Mouse (Mus musculus): ENCODE data around the gene Ube2i. TPM values are rescaled to one million over a fixed set of nuclear protein-coding genes. Genes with fewer than 3 reads are reported as not detected.
"Not testable (repeated sequence)": the region's sequence is repeated elsewhere in the genome, so short reads cannot be mapped to it uniquely, and the experiment has no call there.

Gene Ube2i
- polyA plus RNA-seq, 1 experiment: 255 TPM

- Histone ChIP-seq H3K4me3 (replicated peaks; ENCODE audit: insufficient read depth, low read depth, low read length) (no peak overlapping the region), H3K27me3 (ENCODE audit: control insufficient read depth, insufficient read depth, low read length) (no peaks in the 10 kb centered on the region), H3K27ac (ENCODE audit: insufficient read depth, low read length) (no peak overlapping the region), H3K4me1 (ENCODE audit: control insufficient read depth, insufficient read depth, low read length) (peaks cover 24% of the 10 kb centered on the region)
- DNase-seq: no peak
- TF ChIP-seq CTCF (IDR thresholded peaks at IDR 0.05; ENCODE audit: borderline replicate concordance, insufficient read depth, low read depth, low read length): no peak
- no peak for TF ChIP-seq POLR2A (IDR thresholded peaks at IDR 0.05; ENCODE audit: borderline replicate concordance, insufficient read depth, low read length)
- 29% methylated on average over 3 of the region's 3 CpGs for WGBS
These were observed 43.7 kb downstream of the Ube2i start for GRCm38 (mm10) chr17:25230700-25231099.

DNA sequence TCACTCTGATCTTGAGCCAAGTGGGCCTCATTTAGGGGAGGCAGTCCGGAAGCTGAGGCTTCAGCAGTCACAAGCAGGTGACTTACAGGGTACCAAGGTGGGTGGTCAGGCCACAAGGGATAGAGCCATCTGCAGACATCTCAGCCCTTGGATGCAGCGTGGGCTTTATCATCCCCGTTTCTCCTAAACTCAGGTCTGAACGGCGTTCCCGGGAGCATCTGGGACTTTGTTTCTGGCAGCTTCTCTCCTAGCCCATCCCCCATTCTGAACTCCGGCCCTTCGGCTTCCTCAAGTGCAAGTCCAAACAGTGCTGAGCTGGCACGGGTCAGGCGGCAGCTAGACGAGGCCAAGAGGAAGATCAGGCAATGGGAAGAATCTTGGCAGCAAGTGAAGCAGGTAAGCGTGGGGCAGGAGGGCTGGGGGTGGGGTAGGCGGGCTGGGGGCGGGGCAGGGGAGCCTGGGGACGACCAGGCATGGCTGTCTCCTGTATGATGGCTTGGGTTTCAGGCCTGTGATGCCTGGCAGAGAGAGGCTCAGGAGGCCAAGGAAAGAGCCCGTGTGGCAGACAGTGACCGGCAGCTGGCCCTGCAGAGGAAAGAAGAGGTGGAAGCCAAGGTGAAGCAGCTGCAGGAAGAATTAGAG lies 44.3 kb downstream of the Ube2i start:
- peaks cover 24% of the 10 kb centered on the region for H3K4me1 ChIP-seq (ENCODE audit: control insufficient read depth, insufficient read depth, low read length)
- DNase-seq; H3K4me3 ChIP-seq (replicated peaks; ENCODE audit: insufficient read depth, low read depth, low read length); H3K27ac ChIP-seq (ENCODE audit: insufficient read depth, low read length); H3K27me3 ChIP-seq (ENCODE audit: control insufficient read depth, insufficient read depth, low read length): not testable (repeated sequence)
- WGBS: 25% methylated on average over 15 of the region's 17 CpGs

DNA sequence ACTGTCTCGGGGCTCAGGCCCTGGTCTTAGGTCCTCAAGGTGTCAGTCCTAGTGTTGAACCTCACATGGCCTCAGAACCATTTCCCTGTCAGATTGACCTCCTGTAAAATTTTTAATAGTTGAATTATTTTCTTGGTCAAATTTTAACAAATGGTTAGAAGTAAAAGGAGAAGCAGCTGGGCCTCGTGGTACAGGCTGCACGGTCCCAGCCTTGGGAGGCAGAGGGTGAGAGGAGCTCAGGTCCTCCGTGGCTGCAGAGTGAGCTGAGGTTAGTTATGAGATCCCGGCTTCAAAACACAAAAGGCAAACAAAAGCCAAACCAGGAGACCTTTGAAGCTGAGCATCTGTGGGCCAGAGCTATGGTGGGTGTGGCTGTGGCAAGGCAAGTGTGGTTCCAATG lies 46.4 kb downstream of the Ube2i start:
- no peak overlapping the region for H3K4me3 ChIP-seq (replicated peaks; ENCODE audit: insufficient read depth, low read depth, low read length)
- DNase-seq: no peak
- no peaks in the 10 kb centered on the region for H3K27me3 ChIP-seq (ENCODE audit: control insufficient read depth, insufficient read depth, low read length)
- no peak overlapping the region for H3K27ac ChIP-seq (ENCODE audit: insufficient read depth, low read length)
- H3K4me1 ChIP-seq (ENCODE audit: control insufficient read depth, insufficient read depth, low read length): peaks cover 30% of the 10 kb centered on the region
- WGBS: 88% methylated on average over 5 of the region's 5 CpGs
- TF ChIP-seq POLR2A (IDR thresholded peaks at IDR 0.05; ENCODE audit: borderline replicate concordance, insufficient read depth, low read length): no peak
- TF ChIP-seq CTCF (IDR thresholded peaks at IDR 0.05; ENCODE audit: borderline replicate concordance, insufficient read depth, low read depth, low read length): no peak

- WGBS: 83% methylated on average over 4 of the region's 4 CpGs
These were observed 48.8 kb downstream of the Ube2i start for GRCm38 (mm10) chr17:25225659-25226058.

DNA sequence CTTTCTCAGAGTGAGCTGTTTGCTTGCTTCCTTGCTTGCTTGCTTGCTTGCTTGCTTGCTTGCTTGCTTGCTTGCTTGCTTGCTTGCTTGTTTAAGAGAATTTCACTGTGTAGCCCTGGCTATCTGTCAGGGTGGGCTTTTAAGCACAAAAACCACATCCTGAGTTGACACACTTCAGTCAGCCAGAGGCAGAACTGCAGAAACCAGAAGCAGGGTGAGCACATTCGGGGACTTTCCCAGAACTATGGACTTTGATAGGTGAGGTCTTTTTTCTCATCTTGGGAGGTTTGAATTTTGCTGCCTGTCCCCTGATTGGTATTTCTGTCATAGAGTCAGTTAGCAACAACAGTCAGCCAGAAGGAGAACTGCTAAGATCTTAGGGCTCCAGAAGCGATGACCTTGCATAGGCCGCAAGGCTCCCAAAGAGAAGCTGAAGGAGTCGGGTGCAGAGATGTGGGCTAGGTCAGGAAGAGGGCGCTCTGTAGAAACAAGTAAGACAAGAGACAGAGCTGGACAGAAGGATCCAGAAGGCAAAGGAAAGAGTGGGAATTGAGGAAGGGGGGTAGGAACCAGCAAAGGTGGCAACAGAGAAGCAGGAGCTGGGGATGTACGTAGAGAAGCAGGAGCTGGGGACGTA lies 49.7 kb downstream of the Ube2i start:
- WGBS: 77% methylated on average over 7 of the region's 7 CpGs
- TF ChIP-seq POLR2A (IDR thresholded peaks at IDR 0.05; ENCODE audit: borderline replicate concordance, insufficient read depth, low read length): no peak
- TF ChIP-seq CTCF (IDR thresholded peaks at IDR 0.05; ENCODE audit: borderline replicate concordance, insufficient read depth, low read depth, low read length): no peak

More at GRCm38 (mm10) chr17:25225659-25226058, 48.8 kb downstream of the Ube2i start:
- peaks cover 29% of the 10 kb centered on the region for H3K4me1 ChIP-seq (ENCODE audit: control insufficient read depth, insufficient read depth, low read length)
- no peak overlapping the region for H3K27ac ChIP-seq (ENCODE audit: insufficient read depth, low read length)
- H3K27me3 ChIP-seq (ENCODE audit: control insufficient read depth, insufficient read depth, low read length): no peaks in the 10 kb centered on the region
- TF ChIP-seq CTCF (IDR thresholded peaks at IDR 0.05; ENCODE audit: borderline replicate concordance, insufficient read depth, low read depth, low read length) (no peak), POLR2A (IDR thresholded peaks at IDR 0.05; ENCODE audit: borderline replicate concordance, insufficient read depth, low read length) (no peak)
- no peak for DNase-seq
- H3K4me3 ChIP-seq (replicated peaks; ENCODE audit: insufficient read depth, low read depth, low read length): no peak overlapping the region

DNA sequence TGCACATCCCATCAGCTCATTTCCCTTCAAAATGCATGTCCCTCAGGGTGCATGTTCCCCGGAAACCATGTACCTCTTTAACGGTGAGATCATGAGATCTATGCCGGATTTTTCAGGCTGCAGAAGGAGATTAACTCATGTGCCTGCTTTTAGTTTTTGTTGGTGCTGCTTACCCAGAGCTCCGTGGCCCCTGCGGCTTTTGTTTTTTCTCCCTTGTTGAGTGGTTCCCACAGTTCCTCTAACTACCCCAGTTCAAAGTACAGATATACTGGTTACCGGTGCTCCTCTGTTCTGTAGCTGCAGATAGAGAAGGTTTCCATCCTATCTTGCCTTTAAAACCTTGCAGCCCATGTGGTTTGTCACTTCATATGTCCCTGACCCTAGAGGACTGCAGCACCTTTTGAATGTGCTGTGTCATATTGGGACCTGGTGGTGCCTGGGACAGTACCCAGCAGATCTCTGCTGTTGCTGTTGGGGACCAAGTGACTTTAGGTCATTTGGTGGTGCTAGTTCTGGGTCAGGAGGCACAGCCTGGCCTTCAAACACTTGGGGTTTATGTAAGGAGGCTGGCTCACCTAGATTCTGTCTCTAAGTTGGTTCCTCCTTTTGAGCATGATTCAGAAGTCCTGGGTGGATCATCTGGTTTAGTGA lies 51.3 kb downstream of the Ube2i start:
- H3K27me3 ChIP-seq (ENCODE audit: control insufficient read depth, insufficient read depth, low read length): no peaks in the 10 kb centered on the region
- DNase-seq: peak; percentile 51
- TF ChIP-seq POLR2A (IDR thresholded peaks at IDR 0.05; ENCODE audit: borderline replicate concordance, insufficient read depth, low read length) (no peak), CTCF (IDR thresholded peaks at IDR 0.05; ENCODE audit: borderline replicate concordance, insufficient read depth, low read depth, low read length) (no peak)
- H3K27ac ChIP-seq (ENCODE audit: insufficient read depth, low read length): peak overlapping the region; percentile 96
- peaks cover 31% of the 10 kb centered on the region for H3K4me1 ChIP-seq (ENCODE audit: control insufficient read depth, insufficient read depth, low read length)
- H3K4me3 ChIP-seq (replicated peaks; ENCODE audit: insufficient read depth, low read depth, low read length): peak overlapping the region; percentile 96
- 9% methylated on average over 6 of the region's 6 CpGs for WGBS

More for the DNA sequence above, 49.7 kb downstream of the Ube2i start:
- H3K4me1 ChIP-seq (ENCODE audit: control insufficient read depth, insufficient read depth, low read length): peaks cover 26% of the 10 kb centered on the region
- H3K27me3 ChIP-seq (ENCODE audit: control insufficient read depth, insufficient read depth, low read length): no peaks in the 10 kb centered on the region
- peak overlapping the region; percentile 96; the same call in 1 of the 2 replicates for H3K27ac ChIP-seq (ENCODE audit: insufficient read depth, low read length)
- H3K4me3 ChIP-seq (replicated peaks; ENCODE audit: insufficient read depth, low read depth, low read length): no peak overlapping the region
- no peak for DNase-seq

GRCm38 (mm10) chr17:25222504-25222940 lies 51.9 kb downstream of the Ube2i start:
- H3K27ac ChIP-seq (ENCODE audit: insufficient read depth, low read length): peak overlapping the region; percentile 96
- H3K4me1 ChIP-seq (ENCODE audit: control insufficient read depth, insufficient read depth, low read length): peaks cover 28% of the 10 kb centered on the region
- TF ChIP-seq POLR2A (IDR thresholded peaks at IDR 0.05; ENCODE audit: borderline replicate concordance, insufficient read depth, low read length): 0 out of 2 replicates have a peak, but pooled peaks have one; percentile 13
- 10% methylated on average over 13 of the region's 28 CpGs for WGBS
- H3K27me3 ChIP-seq (ENCODE audit: control insufficient read depth, insufficient read depth, low read length): not testable (repeated sequence)
- DNase-seq: peak; percentile 65 to 69
- peak overlapping the region; percentile 96 for H3K4me3 ChIP-seq (replicated peaks; ENCODE audit: insufficient read depth, low read depth, low read length)
